Mouse (Mus musculus): ENCODE measurements around the gene Ccdc57. TPM values are rescaled to one million over a fixed set of nuclear protein-coding genes. Genes with fewer than 3 reads are reported as not detected.
"Not testable (repeated sequence)": the region's sequence is repeated elsewhere in the genome, so short reads cannot be mapped to it uniquely, and the experiment has no call there.

Ccdc57 gene
- total RNA-seq, 2 experiments from 2014 or later: 2.8 to 2.9 TPM

DNA sequence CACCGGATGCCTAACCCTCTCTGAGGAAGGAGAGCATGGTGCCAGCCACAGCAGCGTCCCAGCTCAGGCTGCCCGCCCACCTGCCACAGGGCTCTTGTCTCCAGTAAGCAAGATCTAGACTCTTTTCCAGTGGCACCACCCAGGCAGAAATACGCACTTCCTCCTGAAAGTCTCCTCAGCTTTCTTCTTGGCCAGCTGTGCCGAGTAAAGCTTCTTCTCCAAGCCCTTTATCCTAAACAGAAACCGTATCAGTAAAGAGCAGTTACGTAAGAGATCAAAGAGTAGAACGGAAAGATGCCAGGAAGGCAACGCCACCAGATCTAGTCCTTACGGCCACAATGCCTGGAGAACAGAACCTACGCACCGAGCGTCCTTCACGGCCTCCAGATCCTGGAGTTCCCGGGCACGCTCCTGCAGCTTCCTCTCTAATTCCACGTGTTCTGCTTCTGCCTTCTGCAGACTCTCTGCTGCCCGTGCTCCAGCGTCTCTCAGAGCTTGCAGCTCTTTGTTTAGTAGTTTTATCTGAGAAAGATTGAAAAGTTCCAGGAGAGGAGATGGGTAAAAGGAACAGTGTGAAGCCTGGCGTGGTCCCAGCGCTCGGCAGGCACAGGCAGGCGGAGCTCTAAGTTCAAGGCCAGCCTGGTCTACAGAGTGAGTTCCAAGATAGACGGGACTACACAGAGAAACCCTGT is 29.4 kb downstream of the Ccdc57 start:
- DNase-seq: no peak

DNA sequence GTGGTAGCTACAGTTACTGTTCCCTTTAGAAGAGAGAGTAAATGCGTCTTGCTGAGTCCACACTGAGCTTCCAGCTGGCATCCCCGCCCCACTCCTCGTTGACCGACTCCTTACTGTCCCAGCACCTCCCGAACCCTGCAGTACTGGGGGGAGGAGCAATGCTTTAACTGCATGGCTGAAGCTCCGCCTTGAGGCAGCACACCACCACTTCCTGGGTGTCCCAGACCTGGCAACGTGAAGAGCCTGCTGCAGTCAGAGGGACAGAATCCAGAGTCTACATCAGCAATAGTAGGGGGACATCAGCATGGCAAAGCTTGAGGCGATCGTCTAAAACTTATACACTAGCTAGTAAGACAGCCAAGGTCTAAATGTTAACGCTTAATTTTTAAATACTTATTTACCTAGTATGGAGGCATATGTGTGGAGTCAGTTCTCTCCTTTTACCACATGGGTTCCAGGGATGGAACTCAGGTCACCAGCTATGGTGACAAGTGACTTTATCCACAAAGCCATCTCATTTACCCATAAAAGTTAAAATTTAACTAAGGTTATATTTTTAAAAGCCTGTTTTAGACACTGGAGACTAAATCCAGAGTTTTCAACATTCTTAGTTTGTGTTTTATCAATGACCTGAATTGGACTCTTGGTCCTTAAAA is 30.1 kb downstream of the Ccdc57 start:
- DNase-seq: no peak

DNA sequence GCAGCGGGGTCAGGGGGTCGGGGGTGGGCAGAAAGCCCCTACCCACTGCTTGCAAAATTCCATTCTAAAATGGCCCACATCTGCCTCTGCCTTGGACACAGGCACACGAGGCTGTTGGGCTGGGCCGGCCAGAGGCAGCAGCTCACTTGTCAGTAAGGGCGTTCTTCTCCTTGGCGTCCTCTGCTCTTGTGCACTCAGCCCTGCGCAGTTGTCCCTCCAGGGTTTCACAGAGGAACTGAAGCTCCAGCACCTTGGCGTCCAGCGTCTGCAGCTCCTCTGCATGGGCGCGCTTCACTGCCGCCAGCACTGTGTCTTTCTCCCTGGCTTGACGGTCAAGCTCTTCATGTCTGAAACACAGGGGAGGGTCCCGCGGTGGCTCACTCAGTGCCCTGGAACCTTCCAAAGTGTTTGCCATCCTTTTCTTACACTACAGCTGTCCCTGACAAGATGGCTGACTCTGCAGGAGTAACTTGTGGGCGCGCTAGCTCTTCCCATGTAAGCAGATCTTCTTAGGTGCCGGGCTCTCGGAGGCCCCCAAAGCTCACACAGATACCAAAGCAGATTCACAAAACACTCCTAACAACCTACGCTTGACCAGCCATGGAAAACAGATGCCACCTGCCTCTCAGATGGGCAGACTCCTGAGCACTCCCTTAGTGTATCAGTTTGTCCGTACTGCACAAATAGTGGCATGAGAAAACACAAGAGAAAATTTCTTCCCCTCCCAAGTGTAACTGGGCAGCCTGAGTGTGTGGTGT is 30.8 kb downstream of the Ccdc57 start:
- no peak for DNase-seq

DNA sequence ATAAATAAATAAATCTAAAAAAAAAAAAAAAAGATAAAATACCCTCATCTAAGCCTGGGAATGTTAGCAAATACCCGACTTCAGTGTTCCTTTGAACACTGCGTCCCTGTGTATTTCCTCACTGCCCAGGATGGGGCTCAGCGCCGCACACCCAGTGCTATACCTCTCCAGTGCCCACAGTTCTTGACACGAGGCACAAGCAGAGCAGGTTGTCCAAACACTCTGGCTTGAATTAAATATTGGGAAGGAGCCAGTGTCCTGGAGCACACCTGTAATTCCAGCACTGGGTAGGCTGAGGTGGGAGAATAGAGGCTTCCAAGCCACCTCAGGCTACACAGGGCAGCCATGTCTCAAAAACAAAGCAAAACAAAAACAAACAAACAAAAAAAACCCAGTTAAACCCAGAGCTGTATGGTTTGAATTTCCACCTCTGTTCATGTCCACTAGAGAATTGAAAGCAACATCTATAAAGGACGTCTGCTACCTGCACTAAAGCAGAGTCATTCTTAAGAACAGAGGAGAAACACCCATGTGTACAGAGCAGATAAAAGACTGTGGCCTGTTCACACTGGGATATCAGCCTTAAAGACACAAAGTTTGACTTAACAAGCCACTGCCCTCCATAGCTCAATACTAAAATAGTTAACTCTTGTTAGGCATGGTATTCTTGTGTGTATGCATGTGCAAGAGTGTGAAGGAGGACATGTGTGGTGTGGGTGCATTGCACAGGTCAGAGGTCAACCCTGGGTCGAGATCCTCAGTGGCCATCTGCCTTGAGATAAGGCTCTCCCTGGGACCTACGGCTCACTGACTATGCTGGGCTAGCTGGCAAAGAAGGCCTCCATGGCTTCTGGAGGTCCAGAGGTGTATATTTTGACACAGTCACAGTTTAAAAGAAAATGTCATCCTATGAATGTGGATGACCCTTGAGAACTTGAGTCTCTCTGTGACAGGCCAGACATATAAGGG is 32.1 kb downstream of the Ccdc57 start:
- DNase-seq: no peak

DNA sequence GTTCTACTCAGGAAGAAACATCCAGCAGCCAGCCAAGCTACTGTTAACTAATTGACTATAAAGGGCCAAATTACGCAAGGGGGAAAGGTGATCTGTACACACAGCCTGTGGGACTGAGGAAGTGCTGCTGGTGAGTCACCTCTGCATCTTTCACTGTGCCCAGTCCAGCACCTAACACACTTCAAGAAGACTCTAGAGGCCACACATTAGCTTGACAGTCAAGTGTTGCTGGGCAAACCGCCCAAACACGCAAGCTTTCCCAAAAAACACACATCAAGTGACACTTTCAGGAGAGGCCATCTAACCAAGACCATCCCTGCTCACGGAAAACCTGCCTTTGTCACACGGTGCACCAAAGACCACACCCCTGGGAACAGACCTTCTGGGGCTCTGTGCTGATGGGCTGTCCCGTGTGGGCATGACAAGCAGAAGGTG is 34.5 kb downstream of the Ccdc57 start:
- DNase-seq: no peak

DNA sequence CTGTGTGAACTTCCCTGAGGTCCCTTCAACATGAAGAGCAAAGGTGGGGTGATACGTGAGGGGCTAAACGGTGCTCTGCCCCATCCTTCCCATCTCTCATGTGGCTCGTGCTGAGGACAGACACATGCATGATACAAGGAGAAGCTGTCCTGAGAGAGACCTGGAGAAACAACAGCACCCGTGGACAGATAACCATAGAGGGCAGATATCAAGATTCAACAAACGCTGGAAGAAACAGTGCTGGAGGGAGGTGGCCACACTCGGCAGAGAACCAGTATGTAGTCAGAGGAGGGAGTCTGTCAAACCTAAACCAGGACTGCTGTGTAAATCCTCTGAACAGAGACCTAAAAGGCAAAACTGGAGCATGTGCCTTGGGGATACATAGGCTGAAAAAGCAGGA is 37.2 kb downstream of the Ccdc57 start:
- no peak for DNase-seq

DNA sequence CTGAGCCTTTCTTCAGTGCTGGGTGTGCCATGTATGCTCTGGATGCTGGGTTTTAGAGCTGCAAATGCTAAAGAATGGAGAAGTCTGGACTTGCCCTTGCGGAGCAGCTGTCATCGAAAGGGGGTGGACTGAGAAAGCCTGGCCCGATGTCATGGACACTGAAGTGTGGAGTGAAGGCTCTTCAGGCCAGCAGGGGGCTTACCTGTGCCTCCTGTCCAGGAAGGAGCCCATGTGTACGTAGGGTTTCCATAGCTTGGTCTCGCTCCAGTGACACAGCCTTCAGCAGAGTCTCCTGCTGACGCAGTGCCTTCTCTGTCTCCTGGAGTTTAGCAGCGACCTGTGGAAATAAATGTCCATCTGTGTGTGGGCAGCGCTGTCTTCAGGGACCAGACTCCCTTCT is 38.3 kb downstream of the Ccdc57 start:
- no peak for DNase-seq

DNA sequence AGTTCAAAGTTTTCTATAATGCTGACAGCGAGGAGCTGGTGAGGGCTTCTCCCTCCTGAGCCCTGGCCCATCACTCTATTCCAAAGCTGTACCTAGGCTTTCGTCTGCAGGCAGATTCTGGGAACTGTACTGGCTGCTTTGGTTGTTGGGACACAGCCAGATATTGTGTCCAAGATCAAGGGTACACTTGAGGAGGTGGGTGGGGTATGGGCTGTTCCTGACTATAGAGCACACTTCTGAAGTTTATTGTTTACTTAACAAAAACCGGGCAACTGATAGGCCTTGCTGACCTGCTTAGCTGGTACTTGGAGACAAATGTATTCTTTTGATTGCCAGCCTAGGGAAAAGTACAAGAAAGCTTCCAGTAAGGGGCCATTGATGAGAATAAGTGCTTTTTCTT is 43.5 kb downstream of the Ccdc57 start:
- DNase-seq: no peak

DNA sequence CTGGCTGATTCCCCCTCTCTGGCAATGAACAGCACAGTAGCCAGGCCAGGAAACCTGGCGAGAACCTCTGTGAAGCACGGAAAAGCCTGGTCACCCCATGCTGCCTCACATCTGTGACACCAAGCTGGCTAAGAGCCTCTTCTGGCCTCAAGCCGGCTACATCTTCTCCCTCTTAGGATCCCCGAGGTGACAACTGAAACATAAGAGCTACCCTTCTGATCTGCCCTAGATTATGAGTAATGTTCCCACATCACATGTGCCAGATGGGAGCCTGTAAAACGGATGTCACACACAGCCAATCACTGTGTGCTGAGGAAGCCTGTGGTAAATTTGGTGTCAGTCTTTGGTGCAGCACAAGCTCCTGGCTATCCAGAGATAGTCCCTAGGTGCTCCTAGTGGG is 44.0 kb downstream of the Ccdc57 start:
- peak; percentile 74 for DNase-seq

DNA sequence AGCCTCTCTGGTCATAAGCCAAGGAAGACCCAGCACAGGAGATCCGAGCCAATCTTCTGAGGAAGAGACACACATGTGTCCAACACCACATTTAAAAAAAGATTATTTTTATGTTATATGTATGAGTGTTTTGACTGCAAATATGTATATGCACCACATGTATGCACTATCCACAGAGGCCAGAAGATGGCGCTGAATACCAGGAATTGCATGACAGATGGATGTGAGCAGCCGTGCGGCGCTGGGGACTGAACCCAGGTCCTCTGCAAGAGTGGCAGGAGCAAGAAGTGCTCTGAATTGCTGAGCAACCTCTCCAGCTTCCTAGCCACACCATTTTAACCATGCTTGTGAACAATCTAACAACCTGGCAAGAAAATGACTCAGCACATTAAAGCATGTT is 45.2 kb downstream of the Ccdc57 start:
- no peak for DNase-seq

DNA sequence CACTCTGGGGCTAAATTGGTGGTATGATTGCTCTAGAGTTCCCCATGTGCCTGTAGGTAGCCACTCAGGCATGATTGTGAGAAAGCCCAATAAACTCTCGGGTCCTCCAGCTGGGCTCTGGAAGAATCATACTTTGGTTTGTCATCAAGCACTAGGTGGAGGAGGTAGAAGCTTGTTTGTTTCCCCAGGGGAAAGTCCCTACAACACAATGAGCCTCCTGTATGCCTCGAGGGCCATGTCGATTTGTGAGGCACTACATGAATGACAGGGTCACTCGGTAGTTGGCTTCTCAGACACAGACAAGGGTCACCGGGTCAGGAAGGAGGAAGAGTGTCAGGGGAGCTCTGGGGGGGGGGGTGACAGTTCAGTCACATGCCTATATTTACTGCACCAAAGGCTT is 46.2 kb downstream of the Ccdc57 start:
- no peak for DNase-seq

DNA sequence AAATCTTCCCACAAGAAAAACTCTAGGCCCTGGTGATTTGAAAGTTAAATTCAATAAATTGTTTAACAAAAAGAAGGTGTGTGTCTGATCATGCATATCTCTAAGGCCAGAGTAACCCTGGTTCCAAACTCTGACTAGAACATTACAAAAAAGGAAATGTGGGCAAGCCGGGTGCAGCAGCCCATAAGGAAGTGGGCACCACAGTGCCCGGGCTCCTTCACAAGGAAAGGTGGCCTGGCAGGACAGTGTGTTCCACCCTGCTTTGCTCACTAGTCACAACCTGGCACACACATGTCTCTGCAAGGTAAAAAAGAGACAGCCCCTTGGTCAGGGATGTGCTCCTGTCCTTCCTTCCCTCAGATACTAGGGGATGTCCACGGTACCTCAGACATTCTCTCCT is 49.1 kb downstream of the Ccdc57 start:
- DNase-seq: no peak

DNA sequence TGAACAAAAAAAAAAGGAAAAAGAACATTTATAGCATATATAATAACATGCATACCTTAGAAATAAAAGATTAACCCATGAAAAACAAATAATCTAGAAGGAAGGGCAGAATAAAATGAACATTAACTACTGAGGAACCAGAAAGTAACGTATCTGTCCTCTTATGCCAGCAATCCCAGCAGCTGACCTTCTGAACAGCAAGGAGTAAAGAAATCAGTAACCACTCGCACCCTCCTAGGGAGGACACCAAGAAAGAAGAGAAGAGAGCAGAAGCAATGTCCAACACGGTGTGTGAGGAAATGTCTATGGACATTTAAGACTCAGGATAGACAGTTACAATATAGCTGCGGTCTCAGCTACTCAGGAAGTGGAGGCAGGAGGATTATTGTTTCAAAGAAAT is 49.7 kb downstream of the Ccdc57 start:
- DNase-seq: no peak

DNA sequence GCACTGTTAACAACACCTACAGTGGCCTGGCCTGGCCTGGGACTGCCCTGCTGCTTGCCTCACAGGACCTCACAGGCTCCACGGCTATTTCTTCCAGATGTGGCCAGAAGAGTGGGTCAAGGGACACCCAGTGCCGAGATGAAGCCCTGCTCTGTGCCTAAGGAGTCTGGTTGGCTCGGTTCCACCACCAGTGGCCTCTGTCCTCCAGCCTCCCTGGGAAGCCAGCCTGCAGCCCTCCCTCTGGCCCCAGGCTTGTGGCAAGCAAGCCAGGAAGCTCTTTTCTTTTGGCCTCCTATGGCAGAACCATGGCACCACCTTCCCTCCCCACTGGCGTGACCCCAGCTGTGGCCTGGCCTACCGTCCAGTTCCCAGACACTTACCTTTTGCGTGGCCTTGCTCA is 59.5 kb downstream of the Ccdc57 start:
- DNase-seq: peak; percentile 63

DNA sequence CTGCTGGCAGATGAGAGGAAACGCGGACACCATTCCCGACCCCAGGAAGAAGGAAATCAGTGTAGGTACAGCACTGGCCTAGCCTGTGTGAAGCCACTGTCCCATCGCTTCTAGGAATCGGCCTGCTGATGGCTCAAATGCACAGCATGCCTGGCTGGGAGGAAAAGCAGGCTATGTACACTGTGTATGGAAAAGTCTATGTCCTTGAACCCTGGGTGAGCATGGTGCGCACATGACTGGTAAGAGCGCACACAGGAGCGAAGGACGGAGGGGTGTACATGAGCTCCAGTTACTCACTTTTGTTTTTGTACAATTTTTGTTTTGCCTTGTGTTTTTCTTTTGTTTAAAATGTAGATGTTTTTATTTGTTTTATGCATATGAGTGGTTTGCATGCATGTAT is 61.2 kb downstream of the Ccdc57 start:
- no peak for DNase-seq

DNA sequence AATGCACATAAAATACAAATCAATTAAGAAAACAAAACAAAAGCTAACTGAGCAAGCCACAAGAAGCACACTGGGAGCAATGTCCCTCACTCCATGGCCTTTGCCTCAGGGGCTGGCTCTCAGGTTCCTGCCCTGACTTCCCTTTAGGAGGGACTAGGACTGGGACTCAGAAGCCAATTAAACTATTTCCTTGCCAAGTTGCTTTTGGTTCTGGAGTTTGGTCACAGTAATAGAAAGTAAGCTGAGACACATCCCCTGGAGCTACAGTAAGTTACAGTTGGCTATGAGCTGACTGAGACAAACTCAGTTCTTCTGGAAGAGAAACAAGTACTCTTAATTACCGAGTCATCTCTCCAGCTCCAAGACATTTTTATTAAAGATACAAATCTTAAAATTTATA is 66.9 kb downstream of the Ccdc57 start:
- no peak for DNase-seq

DNA sequence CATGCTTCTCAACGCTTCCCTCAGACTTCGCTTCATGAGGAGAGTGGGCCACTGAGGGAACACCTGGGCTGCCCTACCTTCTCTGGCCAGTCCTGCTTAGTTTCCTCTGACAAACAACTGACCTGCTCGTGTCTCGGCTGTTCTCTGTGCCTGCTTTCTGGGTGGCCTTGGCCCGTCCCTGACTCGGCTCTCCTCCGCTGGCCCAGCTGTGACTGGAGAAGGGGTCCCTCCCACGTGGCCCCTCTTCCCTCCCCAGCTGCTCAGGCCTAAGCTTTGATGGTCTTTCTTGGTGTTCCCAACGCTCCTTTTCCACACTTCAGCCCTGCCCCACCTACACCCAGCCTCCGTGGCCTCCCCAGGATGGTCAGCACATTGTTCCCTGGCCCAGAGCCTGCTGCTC is 69.9 kb downstream of the Ccdc57 start:
- DNase-seq: no peak

DNA sequence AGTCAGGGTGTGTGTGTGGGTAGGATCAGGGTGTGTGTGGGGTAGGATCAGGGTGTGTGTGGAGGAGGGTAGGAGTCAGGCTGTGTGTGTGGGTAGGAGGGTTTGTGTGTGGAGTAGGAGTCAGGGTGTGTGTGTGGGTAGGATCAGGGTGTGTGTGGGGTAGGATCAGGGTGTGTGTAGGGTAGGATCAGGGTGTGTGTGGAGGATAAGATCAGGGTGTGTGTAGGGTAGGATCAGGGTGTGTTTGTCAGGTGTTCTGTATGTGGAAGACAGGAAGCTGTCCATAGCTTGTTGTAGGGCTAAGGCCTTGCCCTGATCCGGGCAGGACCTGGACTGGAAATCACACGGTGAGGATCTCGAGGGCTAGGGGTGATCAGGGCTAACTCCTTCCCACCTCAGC is 76.7 kb downstream of the Ccdc57 start:
- DNase-seq: not testable (repeated sequence)

DNA sequence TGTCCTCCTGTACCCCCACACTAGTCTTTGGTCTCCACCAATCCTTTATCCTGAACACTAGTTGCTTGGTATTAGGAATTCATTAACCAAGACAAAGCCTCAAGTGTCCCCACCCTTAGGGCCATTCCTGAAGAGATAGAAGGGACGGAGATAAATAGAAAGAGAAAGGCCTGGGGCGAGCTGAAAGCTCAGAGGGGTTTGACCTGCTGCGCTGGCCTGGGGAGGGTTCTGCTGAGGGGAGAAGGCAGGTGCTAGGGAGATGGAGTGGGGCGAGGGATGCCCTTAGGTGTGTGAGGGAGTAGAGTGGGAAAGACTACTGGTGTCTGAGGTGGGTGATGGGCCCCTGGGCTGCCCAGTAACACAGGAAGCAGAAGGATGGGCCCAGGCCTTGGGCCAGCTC is 78.9 kb downstream of the Ccdc57 start:
- no peak for DNase-seq

DNA sequence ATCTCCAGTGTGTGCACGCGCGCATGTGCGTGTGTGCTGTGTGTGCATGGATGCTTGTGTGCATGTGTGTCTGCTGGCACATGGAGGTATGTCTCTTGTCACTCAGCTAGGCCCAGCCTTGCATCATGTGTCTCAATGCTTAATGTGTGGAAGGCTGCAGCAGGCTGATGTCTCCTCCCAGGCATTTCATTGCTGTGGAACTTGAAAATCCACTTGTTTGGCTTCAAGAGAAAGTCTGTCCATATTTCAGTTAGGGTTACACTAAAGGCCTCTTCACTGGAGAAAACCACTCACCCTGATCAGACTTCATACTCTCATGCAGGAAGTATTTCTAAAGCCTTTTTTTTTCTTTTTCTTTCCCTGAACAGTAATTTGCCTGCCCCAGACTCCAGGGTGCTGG is 79.5 kb downstream of the Ccdc57 start:
- no peak for DNase-seq

DNA sequence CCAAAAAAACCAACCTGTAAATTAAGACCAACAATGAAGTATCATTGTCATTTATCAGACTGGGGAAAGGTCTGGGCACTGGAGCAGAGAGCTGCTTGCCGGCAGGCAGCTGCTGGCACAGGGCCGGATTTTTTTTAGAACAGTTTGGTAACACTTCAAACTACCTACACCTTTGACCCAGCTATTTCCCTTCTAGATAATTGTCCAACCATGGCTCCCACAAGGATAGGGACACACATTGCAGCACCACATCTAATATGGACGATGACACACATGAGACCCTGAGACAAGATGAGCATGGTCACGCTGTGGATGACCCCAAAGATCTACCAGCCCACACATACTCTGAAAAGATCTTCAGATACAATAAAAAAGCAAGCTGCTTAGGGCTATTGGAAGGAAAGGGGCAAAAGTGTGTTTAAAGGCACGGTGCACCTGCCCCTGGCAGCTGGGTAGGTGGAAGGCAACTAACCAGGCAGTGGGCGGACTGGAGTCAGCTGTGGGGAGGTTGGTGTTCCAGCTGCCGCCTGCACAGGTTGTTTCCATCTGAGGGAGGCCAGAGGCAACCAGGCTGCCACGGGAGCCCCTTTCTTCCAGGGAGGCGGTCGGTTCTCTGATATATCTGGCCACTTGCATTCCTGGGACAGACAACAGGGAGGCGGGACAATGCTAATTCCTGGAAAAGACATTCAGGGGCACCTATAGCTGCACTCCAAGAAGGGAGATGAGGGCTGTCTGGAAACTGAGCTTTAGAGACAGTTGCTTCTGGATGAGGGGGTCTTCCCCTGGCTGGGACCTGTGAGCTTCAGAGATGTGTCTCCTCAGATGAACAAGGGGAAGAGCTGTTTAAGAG is 80.4 kb downstream of the Ccdc57 start:
- DNase-seq: no peak

All from gastrocnemius, postnatal 25 days (tissue).